Mouse (Mus musculus) erythroblast, embryonic 14.5 days (primary cell): ENCODE data around the gene Dnmt3a.

Experiments
- GATA1 ChIP-seq: IDR thresholded peaks from 2 replicates; pipeline ENCODE4 v1.6.1; 2012; ENCODE audit warnings: low read length, inconsistent platforms, mixed read lengths
- TAL1 ChIP-seq: IDR thresholded peaks from 3 replicates; pipeline ENCODE4 v1.6.1; 2012; ENCODE audit warnings: low read length, inconsistent platforms, mixed read lengths

DNA sequence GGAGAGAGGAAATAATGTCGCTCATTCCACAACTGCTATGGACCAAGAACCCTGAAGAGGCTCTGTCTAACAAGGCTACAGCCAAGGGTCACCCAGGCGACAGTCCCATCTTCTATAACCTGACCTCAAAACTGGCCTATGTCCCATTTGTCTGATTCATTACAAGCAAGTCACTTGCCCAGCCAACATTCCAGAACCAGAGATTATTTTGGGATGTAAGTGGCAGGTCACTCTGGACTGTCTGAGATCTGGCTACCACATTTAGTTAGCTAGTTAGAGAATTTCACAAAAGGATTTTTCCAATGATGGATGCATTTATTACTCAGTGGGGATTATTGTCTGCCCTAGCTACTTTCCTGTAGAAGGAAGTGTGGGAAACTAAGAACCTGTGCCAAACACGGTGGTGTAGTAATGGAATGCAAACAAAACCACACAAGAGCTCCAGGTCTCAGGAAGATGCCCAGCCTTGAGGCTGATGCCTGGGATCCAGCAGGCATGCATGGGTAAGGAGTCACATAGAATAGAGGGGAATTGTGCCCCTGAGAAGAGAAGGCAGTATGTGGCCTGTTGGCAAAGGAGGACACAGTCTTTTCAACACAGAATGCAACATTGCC is 41.5 kb upstream of the Dnmt3a start:
- no peak for TF ChIP-seq TAL1
- TF ChIP-seq GATA1: no peak
